Mouse (Mus musculus): ENCODE data around the gene 4921536K21Rik. TPM values are rescaled to one million over a fixed set of nuclear protein-coding genes. Genes with fewer than 3 reads are reported as not detected.
A peak's percentile ranks its signal among the peaks of the same experiment; 100 is the strongest.

4921536K21Rik gene
- polyA plus RNA-seq, 1 experiment = 0.29 TPM

- no peak overlapping the region for H3K27ac ChIP-seq (ENCODE audit: insufficient read depth, low read length)
- H3K4me1 ChIP-seq (ENCODE audit: control insufficient read depth, insufficient read depth, low read length) = peaks cover 22% of the 10 kb centered on the region
- TF ChIP-seq CTCF (IDR thresholded peaks at IDR 0.05; ENCODE audit: extremely low read depth, insufficient read depth, low read length) (no peak), POLR2A (IDR thresholded peaks at IDR 0.05; ENCODE audit: extremely low read depth, insufficient read depth, low read length) (no peak)
- no peak overlapping the region for H3K4me3 ChIP-seq (ENCODE audit: insufficient read depth, low read length)
These were observed 44.1 kb downstream of the 4921536K21Rik start for GRCm38 (mm10) chr11:3850746-3851277.

GRCm38 (mm10) chr11:3850315-3850614 is 44.6 kb downstream of the 4921536K21Rik start:
- H3K27ac ChIP-seq (ENCODE audit: insufficient read depth, low read length) = no peak overlapping the region
- H3K4me3 ChIP-seq (ENCODE audit: insufficient read depth, low read length) = no peak overlapping the region
- peaks cover 22% of the 10 kb centered on the region for H3K4me1 ChIP-seq (ENCODE audit: control insufficient read depth, insufficient read depth, low read length)
- TF ChIP-seq CTCF (IDR thresholded peaks at IDR 0.05; ENCODE audit: extremely low read depth, insufficient read depth, low read length) (no peak), POLR2A (IDR thresholded peaks at IDR 0.05; ENCODE audit: extremely low read depth, insufficient read depth, low read length) (no peak)

- no peak overlapping the region for H3K4me3 ChIP-seq (ENCODE audit: insufficient read depth, low read length)
- peak overlapping the region; percentile 1; the same call in 1 of the 2 replicates for H3K27ac ChIP-seq (ENCODE audit: insufficient read depth, low read length)
- TF ChIP-seq POLR2A (IDR thresholded peaks at IDR 0.05; ENCODE audit: extremely low read depth, insufficient read depth, low read length) (no peak), CTCF (IDR thresholded peaks at IDR 0.05; ENCODE audit: extremely low read depth, insufficient read depth, low read length) (no peak)
- peaks cover 22% of the 10 kb centered on the region for H3K4me1 ChIP-seq (ENCODE audit: control insufficient read depth, insufficient read depth, low read length)
These were observed 45.2 kb downstream of the 4921536K21Rik start for GRCm38 (mm10) chr11:3849469-3850314.

- TF ChIP-seq CTCF (IDR thresholded peaks at IDR 0.05; ENCODE audit: extremely low read depth, insufficient read depth, low read length) (no peak), POLR2A (IDR thresholded peaks at IDR 0.05; ENCODE audit: extremely low read depth, insufficient read depth, low read length) (no peak)
- Histone ChIP-seq H3K4me1 (ENCODE audit: control insufficient read depth, insufficient read depth, low read length) (peaks cover 15% of the 10 kb centered on the region), H3K27ac (ENCODE audit: insufficient read depth, low read length) (no peak overlapping the region), H3K4me3 (ENCODE audit: insufficient read depth, low read length) (no peak overlapping the region)
These were observed 48.5 kb downstream of the 4921536K21Rik start for GRCm38 (mm10) chr11:3846351-3846750.

GRCm38 (mm10) chr11:3843943-3844734 is 50.8 kb downstream of the 4921536K21Rik start:
- TF ChIP-seq POLR2A (IDR thresholded peaks at IDR 0.05; ENCODE audit: extremely low read depth, insufficient read depth, low read length) = no peak
- TF ChIP-seq CTCF (IDR thresholded peaks at IDR 0.05; ENCODE audit: extremely low read depth, insufficient read depth, low read length) = no peak
- no peak overlapping the region for H3K4me3 ChIP-seq (ENCODE audit: insufficient read depth, low read length)
- no peak overlapping the region; the same call in 1 of the 2 replicates for H3K27ac ChIP-seq (ENCODE audit: insufficient read depth, low read length)
- H3K4me1 ChIP-seq (ENCODE audit: control insufficient read depth, insufficient read depth, low read length) = peaks cover 7% of the 10 kb centered on the region

Other genes with a start within 250 kb of the 4921536K21Rik start
- 24.5 and 26.3 TPM in 2 replicates for gene Morc2a, start 245.9 kb downstream of the 4921536K21Rik start, polyA plus RNA-seq (2012; rRNA removed)
- gene Osbp2, start 31.2 kb downstream of the 4921536K21Rik start, polyA plus RNA-seq (2012; rRNA removed) = 129 and 131 TPM in 2 replicates
- gene Dusp18, start 142 bp upstream of the 4921536K21Rik start, polyA plus RNA-seq (2012; rRNA removed) = 19.3 and 19.4 TPM in 2 replicates
- 20.7 and 21.7 TPM in 2 replicates for gene Slc35e4, start 19.6 kb upstream of the 4921536K21Rik start, polyA plus RNA-seq (2012; rRNA removed)
- 32.0 and 33.7 TPM in 2 replicates for gene Tcn2, start 37.1 kb upstream of the 4921536K21Rik start, polyA plus RNA-seq (2012; rRNA removed)
- 34.4 and 34.6 TPM in 2 replicates for gene Pes1, start 68.9 kb upstream of the 4921536K21Rik start, polyA plus RNA-seq (2012; rRNA removed)
- 0.08 and 0.27 TPM in 2 replicates for gene 4930556J24Rik, start 81.7 kb upstream of the 4921536K21Rik start, polyA plus RNA-seq (2012; rRNA removed)
- 32.0 and 36.4 TPM in 2 replicates for gene Gal3st1, start 88.5 kb upstream of the 4921536K21Rik start, polyA plus RNA-seq (2012; rRNA removed)
- gene Sec14l4, start 136.4 kb upstream of the 4921536K21Rik start, polyA plus RNA-seq (2012; rRNA removed) = 0.17 and 0.26 TPM in 2 replicates
- gene Sec14l3, start 169.7 kb upstream of the 4921536K21Rik start, polyA plus RNA-seq (2012; rRNA removed) = 0.44 and 0.52 TPM in 2 replicates
- gene Mtfp1, start 200.3 kb upstream of the 4921536K21Rik start, polyA plus RNA-seq (2012; rRNA removed) = 82.5 and 92.9 TPM in 2 replicates
- 40.1 and 42.9 TPM in 2 replicates for gene Sec14l2, start 228.3 kb upstream of the 4921536K21Rik start, polyA plus RNA-seq (2012; rRNA removed)
- gene Rnf215, start 240.1 kb upstream of the 4921536K21Rik start, polyA plus RNA-seq (2012; rRNA removed) = 34.9 and 36.5 TPM in 2 replicates

Data from cortical plate, adult 2 months (tissue).